Mouse (Mus musculus): Measurements from ENCODE around the gene Hoxd13.
A peak's percentile ranks its signal among the peaks of the same experiment; 100 is the strongest.

The Hoxd13 gene

DNA sequence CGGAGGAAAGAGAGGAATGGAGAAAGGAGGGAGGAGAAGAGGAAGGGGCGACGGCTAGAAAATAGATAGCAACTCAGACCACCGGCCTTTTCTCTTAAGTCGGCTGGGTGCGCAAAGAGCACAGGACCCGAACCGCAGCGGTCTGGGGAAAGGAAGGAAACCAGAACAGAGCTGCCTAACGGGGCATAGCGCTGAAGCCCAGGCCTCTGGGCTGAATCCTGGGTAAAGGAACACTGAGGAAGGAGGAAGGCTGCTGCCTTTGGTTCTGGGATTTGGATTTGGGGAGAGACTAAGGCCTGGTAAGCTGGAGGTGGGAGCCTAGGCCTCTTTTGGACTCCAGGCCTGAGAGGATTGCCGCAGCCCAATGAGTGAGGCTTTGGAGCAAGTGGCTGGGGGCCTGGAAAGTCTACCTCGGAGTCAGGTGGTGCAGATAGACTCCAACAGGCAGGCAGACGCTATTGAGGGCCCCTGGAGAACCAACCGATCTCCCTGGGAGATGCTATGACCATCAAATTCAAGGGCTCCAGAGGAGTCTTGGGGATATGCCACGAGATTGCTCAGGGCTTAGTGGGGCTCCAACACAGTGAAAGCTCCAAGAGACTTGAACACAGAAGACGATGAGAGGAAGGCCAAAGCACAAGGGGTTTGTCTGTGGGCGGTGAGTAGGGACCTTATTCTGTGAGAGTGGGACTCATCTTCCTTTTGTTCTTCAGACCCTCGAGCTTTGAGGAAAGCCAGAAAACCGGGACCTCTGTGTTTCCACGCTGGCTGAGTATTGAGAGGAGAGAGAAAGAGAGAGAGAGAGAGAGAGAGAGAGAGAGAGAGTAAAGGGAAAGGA is 12.7 kb downstream of the Hoxd13 start:
- DNase-seq (ENCODE audit: low spot score in 2 of 2) = peak in 1 of 2 experiments; percentile 56

DNA sequence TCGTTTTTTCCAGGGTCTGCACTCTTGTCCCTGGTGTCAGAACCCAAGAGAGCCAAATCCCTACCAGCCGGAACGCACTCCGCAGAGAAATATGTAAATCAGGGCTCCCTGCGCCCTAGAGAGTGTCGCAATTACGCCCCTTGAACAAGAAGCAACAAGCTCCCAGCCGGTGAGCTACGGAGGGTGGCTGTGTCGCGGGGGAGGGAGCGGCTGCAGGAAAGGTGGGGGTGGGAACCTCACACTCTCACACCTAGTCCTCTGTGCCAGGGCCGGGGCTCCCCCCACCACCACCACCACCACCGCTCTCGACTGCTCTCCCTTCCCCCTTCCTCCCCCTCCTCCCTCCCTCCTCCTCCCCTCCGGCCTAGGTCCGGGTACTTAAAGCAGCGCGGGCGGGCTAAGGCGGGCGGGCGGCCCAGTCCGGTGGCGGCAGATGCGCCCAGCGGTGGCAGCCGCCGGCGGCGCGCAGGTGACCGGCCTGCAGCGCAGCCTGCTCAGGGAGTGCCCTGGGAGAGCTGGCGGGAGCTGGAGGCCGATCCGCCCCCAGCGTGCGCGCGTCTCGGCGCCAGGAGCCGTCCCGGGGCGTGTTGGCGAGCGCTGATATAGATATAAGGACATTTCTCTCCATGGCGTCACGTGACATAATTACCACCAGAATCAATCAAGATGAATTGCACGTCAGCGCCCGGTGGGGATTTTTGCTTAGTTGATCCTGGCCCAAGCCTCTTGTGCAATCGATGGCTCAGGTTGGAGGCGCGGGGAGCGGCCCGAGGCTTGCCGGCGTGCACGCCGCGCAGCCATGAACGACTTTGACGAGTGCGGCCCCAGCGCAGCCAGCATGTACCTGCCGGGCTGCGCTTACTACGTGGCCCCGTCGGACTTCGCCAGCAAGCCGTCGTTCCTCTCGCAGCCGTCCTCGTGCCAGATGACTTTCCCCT is 13.8 kb downstream of the Hoxd13 start:
- peak; percentile 31 to 62 for DNase-seq (ENCODE audit: low spot score in 2 of 2)

DNA sequence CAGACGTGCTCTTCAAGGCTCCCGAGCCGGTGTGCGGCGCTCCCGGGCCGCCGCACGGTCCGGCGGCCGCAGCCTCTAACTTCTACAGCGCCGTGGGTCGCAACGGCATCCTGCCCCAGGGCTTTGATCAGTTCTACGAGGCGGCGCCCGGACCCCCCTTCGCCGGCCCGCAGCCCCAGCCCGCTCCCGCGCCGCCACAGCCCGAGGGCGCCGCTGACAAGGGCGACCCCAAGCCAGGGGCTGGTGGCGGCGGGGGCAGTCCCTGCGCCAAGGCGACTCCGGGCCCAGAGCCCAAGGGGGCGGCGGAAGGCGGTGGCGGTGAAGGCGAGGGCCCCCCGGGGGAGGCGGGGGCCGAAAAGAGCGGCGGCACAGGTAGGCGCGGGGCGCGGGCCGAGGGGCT is 14.7 kb downstream of the Hoxd13 start:
- DNase-seq (ENCODE audit: low spot score in 2 of 2) = peak in 1 of 2 experiments; percentile 57

DNA sequence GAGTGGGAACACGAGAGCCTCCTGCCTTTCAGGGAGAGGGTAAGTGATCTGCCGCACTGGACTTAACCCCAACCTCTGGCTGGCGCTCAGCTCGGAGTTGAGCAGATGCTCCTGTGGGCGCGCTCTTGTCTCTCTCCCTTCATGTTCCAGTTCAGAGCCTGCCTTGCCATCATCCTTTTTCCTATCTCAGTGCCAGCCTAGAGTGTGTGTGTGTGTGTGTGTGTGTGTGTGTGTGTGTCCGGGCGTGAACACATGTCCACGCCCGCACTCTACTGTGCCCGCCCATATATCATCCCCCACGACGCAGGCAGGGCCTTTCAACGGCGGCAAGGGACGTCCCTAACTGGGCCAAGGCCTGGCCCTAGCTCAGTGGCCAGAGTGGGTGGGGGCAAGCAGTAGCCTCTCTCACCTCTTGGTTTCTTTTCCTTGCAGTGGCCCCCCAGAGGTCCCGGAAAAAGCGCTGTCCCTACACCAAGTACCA is 15.4 kb downstream of the Hoxd13 start:
- DNase-seq (ENCODE audit: low spot score in 2 of 2) = peak in 1 of 2 experiments; percentile 58

DNA sequence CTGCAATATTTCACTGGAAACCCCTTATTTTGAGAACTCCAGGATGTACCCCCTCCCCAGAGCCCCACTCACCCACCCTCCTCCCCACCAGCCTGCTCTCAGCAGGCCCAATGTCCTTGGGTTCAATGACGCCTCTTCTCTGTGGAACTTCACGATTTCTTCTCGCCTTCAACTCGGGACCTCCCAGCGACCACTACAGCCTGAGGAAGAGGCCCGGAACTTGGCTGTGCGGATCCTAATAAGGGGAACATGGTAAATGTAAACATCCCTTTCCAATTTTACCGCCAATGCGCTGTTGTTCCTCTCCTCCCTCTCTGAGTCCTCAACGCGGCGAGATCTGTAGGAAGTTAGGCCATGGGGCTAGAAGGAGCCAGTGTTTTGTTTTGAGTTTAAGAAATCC is 16.0 kb downstream of the Hoxd13 start:
- no peak for DNase-seq (ENCODE audit: low spot score in 2 of 2)

DNA sequence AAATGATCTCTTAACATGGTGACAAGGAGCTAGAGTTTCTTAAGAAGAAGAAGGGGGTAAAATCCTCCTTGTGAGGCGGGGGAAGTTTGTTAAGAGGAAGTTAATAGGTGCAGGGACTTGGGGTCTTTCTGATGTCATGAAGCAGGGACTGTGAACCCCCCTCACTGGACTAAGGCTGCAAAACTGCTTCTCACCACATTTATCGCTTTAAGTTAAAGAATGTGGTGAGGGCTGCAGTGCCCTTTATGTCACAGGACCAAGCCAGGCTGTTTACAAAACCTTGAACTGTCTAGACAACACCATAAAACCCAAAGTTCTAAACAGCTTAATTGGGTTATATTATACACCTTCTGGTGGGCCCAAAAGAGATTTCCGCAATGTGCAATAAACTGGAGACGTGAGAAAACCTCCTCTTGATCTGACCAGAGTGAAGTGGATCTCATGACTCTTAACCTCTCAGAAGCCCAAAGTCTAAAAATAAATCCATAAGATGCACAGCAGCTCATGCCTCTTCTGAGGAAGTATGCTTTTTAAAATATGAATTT is 17.0 kb downstream of the Hoxd13 start:
- DNase-seq (ENCODE audit: low spot score in 2 of 2) = no peak

DNA sequence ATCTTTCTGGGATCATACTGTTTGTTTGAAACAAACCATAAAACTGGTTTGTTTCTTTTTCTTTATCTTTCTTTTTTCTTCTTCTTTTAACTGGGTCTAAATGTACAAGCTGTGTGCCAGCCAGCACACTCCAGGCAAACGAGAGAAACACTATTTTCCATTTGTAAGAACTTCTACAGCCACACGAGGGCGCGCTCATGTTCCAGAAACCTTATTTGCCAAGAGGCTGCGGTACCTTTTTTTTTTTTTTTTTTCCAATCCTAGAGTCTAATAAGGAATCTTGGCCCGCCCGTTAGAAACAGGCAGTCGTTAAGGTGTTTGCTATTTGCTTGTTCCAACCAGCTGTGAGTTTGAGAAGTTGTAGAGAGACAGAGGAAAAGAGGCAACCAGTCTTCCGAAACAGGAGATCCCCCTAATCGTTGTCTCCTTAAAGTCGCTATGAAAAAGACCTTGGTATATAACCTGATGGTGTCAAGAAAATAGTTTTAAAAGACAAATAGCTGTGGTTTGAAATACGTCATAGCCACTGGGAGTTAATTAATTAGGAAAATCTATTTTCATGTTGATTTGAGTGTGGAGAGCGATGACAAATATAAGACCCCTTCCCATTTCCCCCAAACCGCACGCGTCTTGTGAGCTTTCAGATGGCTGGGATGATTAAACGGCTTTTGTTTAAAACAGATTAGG is 18.3 kb downstream of the Hoxd13 start:
- DNase-seq (ENCODE audit: low spot score in 2 of 2) = peak in 1 of 2 experiments; percentile 46

DNA sequence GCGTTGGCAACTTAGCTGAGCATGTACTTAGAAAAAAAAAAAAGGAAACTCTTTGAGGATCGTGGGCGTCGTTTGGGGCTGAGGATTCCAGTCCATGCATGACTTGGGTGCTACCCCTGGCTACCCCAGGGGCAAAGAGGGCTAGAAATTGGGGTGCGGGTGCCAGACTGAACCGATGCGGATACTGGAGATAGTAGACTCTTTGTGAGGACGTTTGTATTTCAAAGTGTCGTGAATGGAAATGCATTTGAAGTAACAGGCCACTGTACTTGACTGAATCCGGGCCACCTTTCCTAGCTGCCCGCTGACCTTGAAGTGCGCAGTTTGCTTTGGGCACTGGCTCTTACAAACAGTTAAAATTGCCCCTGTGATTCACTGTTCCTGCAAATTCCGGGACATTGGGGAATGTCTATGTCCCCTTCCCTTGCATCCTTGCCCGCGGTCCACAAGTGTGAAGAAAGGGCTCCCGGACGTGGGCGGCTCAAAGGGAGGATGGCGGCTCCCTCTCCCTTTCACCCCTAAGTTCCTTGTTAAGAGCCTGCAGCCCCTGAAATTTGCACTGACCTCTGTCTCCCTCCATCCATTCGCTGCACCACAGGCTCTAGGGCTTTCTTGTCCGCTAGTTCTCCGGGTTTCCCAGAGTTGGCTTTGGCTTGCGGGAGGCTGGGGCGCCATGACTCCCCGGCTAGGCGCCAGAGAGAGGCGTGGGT is 19.0 kb downstream of the Hoxd13 start:
- no peak for DNase-seq (ENCODE audit: low spot score in 2 of 2)

DNA sequence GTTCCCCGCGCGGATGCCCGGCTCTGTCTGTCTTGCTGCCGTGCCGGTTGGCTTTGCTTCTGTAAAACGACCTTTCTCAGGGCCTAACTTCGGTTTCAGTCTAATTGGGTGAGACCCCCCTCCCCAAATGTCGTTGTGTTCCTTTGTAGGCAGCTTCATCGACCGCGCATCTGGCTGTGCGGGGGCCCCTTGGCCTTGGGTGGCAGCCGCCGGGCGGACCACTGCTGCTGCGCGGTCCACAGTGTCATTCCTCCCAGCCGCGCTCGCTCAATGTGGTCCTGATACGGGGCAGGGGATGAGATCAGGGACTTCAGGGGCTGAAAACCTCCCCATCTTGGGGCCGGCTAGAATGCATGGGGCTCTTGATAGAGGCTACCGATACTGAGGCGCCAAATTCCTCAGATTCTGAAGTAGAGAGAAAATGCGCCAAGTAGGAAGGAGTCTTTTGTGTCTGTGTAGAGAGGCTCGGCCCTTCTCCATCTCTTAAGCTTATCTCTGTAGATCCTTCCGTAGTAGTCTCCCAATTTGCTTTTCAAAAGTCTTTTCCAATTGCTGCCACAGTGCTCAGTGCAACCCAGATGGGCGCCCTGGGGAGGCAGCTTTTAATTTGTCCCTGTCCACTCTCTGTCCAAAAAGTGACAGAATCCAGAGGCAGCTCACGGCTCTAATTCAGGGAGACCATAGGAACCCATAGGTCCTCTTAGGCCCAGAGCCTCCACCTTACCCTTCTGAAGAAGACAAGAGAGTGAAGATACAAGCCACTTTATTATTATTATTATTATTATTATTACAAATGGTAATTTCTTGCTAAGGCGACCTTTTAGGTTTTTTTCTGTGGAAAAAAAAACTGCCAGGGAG is 19.8 kb downstream of the Hoxd13 start:
- peak in 1 of 2 experiments; percentile 24 for DNase-seq (ENCODE audit: low spot score in 2 of 2)

DNA sequence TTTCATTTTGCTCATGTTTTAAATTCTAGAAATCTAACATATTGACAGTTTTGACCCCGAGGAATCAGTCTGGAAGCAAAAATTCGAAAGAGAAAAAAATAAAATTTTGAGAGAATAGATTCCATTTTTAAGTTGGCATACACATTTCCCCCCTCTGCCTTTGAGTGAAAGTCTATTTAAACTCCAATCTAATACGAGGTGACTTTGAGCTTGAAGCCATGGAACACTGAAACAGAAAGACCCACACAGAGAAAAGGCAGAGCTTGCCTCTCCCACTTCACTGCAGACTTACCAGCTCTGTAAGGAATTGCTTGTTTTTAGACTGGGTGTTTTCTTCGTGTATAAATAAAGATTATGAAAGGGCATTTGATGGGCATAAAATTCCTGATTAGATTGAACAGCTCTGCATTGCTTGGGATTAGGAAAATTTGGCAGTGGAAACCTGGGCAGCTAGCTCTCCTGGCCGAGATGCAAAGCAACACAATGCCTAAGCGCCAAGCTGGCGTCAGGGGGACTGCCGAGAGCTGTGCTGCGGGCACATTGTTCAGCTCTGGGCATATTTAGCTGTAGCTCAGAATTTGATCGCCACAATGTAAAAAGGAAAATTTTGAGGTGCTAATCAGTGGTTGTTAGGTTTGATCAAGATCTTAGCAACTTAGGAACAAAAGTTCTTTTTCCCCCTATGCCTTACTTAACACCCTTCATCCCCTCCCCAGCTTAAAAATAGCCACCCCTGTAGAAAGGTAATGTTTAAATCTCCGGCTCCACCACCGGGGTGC is 20.9 kb downstream of the Hoxd13 start:
- DNase-seq (ENCODE audit: low spot score in 2 of 2) = no peak

DNA sequence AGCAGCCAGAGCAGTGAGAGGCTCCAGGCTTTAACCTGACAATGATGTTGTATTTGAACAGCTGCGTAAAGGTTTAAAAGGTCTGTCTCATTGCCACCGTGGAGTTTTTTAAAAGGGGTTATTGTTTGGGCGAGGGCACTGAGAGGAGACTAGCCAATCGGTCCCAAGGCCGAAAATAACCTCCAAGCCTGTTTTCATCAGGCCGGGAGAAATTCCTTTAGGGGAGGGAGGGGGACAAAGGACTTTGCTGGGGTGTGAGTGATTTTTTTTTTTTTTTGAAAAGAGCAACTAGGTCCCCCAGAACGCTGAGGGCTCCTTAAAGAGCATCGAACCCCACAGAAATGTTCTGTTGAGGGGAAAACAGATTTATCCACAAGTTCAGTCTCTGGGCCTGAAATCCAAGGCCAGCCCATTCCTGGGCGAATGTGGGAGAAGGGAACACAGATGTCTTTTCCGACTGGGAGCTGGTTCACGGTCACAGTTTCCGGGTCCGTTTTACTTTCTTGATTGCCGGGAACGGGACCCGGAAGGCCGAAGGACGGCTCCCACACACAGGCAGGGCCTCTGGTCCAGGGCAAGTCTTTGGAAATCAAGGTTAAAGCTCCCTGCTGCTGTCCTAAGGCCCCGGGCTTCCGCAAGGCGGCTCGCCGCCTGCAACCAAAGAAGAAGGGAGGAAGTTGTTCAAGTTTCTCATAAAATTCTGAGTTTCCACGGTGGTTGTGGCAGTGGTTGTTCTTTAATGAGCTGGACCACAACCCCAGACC is 21.6 kb downstream of the Hoxd13 start:
- peak in 1 of 2 experiments; percentile 25 for DNase-seq (ENCODE audit: low spot score in 2 of 2)

DNA sequence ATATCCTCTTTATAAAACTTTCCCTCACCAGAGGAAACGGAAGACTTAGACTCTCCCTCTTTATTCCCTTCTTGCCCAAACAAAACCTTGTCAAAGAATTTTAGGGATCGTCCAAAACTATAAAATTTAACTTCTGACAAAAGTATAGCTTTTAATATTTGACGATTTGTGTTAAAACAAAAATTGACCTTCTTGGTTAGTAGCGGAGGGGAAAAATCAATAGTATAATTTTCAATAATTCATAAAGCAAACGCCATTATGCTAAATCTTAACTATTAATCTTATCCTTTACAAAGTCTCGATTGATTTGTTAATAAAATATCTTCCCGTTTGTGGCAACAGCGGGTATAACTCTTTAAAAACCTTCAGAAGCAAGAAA is 22.2 kb downstream of the Hoxd13 start:
- no peak for DNase-seq (ENCODE audit: low spot score in 2 of 2)

DNA sequence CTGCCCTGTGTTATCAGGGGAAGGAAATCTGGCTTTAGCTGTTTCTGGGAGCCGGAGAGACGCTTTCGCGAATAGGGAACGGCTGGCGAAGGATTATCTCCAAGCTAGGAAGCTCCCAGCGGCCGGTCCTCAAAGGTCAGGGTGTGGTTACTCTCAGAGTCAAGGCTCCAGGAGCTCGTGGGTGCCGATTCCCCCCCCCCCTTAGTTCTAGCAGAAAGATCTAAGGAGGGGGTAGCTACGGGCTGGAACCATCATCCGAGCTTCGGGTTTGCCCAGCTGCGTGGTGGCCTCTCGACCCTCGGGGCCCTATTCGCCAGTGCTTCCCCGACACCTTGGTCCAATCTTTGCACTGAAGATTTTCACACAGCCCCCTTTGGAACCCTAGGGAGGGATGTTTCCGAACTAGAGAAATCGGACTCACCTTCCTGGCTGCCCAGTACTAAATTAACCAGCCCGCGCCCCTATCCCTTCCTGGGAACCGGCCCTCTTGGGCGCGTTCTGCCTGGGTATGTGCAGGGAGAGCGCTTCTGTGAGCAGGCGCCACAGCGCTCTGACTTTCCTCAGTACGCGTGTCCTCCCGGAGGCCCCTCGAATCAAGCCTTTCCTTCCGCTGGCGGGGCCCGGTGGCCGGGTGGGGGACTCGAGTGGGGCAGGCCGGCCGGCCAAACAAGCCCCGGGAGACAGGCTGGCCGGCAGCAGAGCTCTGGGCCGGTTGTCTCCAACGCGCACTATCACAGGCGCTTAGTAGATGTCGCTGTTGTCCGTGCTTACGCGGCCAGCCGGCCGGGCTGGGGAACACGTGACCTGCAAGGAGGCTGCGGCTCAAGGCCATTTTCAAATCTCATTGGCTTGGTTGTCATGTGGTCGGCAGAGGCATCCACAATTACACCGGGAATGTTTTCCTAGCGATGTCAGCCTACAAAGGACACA is 23.2 kb downstream of the Hoxd13 start, which contains the start of gene Hoxd10:
Gene Hoxd10 (plus strand): TSS at position 903 of the 930 bp plus-strand sequence.
- DNase-seq (ENCODE audit: low spot score in 2 of 2) = peak in 1 of 2 experiments; percentile 82

DNA sequence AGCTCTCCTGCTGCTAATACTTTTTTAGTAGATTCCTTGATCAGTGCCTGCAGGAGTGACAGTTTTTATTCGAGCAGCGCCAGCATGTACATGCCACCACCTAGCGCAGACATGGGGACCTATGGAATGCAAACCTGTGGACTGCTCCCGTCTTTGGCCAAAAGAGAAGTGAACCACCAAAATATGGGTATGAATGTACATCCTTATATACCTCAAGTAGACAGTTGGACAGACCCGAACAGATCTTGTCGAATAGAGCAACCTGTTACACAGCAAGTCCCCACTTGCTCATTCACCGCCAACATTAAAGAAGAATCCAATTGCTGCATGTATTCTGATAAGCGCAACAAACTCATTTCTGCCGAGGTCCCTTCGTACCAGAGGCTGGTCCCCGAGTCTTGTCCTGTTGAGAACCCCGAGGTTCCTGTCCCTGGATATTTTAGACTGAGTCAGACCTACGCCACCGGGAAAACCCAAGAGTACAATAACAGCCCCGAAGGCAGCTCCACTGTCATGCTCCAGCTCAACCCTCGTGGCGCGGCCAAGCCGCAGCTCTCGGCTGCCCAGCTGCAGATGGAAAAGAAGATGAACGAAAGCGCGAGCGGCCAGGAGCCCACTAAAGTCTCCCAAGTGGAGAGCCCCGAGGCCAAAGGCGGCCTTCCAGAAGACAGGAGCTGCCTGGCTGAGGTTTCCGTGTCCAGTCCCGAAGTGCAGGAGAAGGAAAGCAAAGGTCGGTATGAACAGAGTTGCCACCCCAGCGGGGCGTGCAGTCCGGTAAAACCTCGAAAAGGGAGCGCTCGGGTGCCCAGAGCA is 24.1 kb downstream of the Hoxd13 start:
- no peak for DNase-seq (ENCODE audit: low spot score in 2 of 2)

DNA sequence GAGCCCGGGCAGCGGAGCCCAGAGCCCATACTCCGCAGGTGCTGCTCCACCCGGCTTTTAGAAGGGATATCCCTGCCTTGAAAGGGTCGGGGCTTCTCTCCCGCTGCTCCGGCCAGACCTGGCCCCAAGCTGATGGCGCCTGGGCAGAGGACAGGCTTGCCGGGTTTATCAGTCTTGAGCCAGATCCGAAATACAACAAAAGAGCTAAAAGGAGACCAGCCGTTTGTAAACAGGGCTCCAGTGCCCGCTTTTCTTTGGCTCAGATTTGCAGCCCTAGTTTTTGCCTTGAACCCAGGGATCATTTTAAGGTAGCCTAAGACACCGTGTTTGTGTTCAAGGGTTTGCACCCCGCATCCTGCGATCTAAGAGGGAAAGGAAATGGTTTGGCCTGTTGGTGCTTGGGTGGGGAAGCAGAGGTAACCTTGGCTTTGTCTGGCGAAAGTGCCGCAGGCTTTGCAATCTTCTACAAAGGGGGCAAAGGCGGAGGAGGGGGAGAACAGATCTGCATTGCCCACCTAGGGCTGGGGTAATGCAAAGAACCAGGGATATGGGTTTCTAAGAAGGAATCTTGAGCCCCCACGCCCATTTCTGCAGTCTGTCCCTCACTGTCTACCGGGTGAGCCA is 24.8 kb downstream of the Hoxd13 start:
- no peak for DNase-seq (ENCODE audit: low spot score in 2 of 2)

DNA sequence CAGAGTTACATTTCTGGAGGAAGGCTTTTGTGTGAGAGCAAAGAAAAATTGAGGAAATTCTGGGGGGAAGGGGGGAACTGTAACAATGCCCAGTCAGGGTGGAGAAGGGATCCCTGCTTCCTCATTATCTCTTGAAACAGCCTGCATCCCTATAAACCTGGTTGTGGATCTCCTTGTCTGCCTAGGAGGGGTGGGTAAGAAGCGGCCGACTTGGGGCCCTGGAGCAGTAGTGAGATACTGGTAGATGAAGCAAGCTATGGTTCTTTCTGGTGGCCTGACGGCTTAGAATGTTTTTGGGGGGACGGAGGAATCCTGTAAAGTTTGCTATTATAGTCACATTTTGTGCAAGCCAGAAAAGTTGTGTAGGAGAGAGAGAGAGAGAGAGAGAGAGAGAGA is 25.3 kb downstream of the Hoxd13 start:
- DNase-seq (ENCODE audit: low spot score in 2 of 2) = no peak
